Mouse (Mus musculus): ENCODE measurements around the gene Mgat5b. TPM values are rescaled to one million over a fixed set of nuclear protein-coding genes. Genes with fewer than 3 reads are reported as not detected.

Mgat5b gene
- not detected for polyA plus RNA-seq (2012; fragmentation: generic; extraction: Trizol)

DNA sequence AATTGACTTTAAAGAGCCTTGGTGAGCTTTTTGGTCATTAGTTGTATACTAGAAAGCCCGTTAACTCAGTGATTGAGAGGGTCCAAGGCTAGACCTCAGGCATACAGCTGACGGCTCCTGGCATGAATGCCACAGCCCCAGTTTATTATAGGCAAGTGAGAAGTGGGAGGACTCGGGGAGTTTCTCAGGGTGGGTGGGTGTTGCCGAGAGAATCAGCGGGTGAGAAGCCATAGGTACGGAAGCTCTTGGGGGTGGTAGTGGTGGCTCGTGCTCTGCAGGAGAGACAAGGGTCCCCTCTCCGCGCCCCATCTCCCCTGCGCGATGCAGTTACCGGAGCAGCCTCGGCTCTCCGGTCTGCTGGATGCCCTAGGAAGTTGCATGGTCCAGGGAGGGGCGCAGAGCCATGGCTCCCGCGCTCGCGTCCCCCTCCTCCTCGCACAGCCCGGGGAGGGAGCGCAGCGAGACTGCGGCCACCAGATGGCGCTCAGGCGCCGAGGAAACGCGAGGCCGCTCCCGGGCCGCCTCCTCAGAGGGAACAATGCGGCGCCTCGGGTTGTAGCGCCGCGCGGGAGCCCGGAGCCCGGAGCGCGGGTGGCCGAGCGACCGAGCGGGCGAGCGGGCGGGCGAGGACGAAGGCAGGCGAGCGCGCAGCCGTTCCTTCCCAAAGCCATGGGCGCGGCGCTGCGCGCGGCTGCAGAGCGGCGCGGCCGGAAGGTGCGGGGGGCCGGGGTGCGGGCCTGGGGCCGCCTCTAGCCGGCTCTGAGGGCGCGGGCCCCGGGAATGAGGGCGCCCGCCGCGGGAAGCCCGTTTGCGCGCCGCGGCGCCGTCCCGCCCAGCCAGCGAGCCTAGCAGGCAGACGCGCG is at the start of gene Mgat5b:
Mgat5b (plus strand) TSS at position 541 of the 863 bp plus-strand sequence.

Other genes with a start within 250 kb of the Mgat5b start
- gene St6galnac1, start 143.4 kb upstream of the Mgat5b start, polyA plus RNA-seq (2012; fragmentation: generic; extraction: Trizol): not detected
- gene Mxra7, start 90.8 kb upstream of the Mgat5b start, polyA plus RNA-seq (2012; fragmentation: generic; extraction: Trizol): 100 to 1,000 TPM in 1 of 2 experiments, 10 to 100 TPM in 1; 58.8 to 129 TPM
- 10 to 100 TPM; 25.9 to 56.2 TPM for gene Mettl23, start 75.6 kb upstream of the Mgat5b start, polyA plus RNA-seq (2012; fragmentation: generic; extraction: Trizol)
- gene Jmjd6, start 75.4 kb upstream of the Mgat5b start, polyA plus RNA-seq (2012; fragmentation: generic; extraction: Trizol): 10 to 100 TPM; 51.3 to 52.1 TPM
- gene Mfsd11, start 66.4 kb upstream of the Mgat5b start, polyA plus RNA-seq (2012; fragmentation: generic; extraction: Trizol): 10 to 100 TPM; 18.8 to 39.9 TPM
- 100 to 1,000 TPM; 133 to 151 TPM for gene Srsf2, start 65.8 kb upstream of the Mgat5b start, polyA plus RNA-seq (2012; fragmentation: generic; extraction: Trizol)
- 10 to 100 TPM; 28.4 to 69.1 TPM for gene Sec14l1, start 196.3 kb downstream of the Mgat5b start, polyA plus RNA-seq (2012; fragmentation: generic; extraction: Trizol)